Mouse (Mus musculus) right cerebral cortex, postnatal 4 days (tissue): ENCODE results near the gene Sox11.

ENCODE experiments used
- DNase-seq: peaks from one replicate; pipeline ENCODE4 v3.0.0-alpha.2; 2022

Gene Sox11

DNA sequence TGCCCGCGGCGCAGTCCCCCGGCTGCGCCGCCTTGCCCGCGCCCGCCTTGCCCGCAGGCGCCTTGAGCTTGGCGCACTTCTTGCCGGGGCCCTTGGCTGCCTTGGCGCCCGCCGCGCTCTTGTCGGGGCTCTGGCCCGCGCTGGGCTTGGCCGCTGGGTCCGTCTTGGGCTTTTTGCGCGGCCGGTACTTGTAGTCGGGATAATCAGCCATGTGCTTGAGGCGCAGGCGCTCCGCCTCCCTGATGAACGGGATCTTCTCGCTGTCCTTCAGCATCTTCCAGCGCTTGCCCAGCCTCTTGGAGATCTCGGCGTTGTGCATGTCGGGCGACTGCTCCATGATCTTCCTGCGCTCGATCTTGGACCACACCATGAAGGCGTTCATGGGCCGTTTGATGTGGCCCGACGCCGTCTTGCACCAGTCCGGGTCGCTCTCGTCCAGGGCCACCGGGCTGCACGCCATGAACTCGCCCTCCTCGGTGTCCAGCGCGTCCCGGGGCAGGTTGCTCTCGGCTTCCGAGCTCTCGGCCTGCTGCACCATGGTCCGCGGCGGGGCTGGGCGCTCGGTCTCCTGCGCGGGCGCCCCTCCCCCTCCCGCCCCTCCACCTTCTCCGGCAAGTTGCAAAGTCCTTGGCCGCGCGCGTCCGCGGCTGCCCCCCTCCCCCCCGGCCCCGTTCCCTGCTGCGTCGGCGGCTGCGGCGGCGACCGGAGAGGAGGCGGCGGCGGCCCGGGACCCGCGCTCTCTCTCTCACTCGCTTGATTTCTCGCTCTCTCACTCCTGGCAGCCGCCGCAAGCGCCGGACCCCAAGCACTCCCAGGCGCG is at the start of gene Sox11:
Gene Sox11, minus strand, starts transcription at position 704 of the 820 bp plus-strand sequence.
- peak; percentile 69 for DNase-seq

DNA sequence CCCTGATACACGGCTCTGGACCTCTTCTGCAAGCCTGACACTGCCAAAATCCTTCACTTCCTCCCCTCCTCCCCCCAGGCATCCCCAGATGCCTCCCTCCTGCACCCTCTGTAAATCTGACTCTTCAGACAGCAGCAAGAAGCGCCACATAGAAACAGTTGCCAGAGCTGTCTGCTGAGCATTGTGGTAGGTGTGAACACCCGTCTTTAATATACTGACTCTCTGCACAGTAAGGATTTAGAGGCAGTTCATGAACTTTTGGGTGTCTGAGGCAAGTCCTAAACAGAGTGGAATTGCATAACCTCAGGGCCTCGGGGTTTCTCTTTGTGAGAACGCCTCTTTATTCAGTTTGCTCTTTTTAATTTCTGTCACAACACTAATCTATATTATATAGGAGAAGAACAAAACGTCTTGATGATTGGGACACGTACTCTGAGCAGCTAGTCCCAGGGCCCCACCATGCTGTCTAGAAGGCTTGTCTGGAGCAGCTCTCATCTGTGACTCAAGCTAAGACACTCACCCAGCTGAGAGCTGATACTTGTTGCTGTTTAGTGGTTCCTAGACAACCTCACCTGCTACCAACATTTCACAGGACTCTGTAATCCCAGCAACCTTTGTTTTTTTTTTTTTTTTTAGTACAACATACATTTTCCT is 49.4 kb upstream of the Sox11 start:
- DNase-seq, result no peak

DNA sequence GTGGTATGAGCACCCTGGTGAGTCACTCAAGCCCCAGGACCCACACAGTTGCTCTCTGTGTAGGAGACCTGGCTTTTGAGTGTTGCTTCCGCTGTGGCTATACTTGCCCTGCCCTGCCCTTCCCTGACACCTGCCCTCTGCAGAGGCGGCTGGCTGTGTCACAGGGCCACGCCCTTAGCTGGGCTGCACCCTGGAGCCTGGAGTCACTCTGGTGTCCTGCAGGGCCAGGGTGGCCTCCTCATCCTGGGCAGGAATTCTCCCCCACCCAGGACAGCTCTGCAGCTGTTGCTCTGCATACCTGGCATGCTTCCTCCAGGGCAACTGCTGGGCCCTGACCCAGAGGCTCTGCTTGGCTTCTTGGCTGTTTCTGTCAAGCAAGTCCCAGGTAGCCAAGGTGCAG is 48.1 kb upstream of the Sox11 start:
- DNase-seq, result no peak

DNA sequence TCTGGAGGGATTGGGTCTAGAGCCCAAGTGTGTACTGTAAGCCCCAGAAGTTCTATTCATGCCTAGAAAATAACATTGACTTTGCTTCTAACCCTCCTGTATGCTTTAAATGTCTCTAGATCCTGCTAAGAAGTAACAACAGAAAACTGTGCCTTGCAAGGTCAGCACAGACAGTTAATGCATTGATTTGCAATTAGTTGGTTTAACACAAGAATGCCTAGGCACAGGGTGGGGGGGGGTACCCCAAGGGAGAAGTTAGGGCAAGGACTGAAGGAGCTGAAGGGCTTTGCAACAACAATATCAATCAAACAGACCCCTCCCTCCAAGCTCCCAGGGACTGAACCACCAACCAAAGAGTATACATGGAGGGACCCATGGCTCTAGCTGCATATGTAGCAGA is 47.1 kb upstream of the Sox11 start:
- DNase-seq, result no peak

DNA sequence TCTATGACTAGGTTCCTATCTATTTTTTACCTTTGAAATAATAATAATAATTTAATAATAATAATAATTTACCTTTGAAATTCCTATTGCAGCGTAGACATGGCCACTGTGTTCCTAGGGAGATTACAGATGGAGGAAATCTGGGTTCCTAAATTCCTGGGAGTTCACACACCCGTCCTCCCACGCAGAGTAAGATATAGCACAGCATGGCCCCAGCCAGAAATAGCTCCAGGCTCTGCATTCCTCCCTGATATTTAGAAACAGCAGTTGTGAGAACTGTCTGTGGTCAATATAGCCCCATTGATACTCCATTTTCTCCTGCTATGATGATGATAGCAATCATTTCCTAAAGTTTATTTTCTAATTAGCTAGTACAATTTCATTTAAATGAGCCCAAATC is 30.1 kb upstream of the Sox11 start:
- DNase-seq, result no peak

DNA sequence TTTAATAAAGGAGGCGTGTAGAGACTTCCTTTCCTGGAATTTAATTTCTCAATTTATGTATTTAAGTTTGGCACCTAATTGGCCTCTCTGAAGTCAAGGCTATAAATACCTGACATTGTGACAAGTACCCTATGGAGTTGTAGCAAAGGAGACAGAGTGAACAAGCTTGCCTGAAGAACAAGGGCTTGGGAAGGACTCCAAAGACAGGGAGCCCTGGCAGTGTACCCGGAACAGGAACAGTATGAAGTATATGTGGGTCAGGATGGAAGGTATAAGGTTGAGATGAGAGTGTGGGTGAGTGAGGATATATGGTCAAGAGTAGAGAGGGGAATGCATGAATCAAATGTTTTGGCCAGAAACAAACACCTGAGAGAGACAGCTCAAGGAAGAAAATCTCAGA is 28.4 kb upstream of the Sox11 start:
- no peak for DNase-seq

DNA sequence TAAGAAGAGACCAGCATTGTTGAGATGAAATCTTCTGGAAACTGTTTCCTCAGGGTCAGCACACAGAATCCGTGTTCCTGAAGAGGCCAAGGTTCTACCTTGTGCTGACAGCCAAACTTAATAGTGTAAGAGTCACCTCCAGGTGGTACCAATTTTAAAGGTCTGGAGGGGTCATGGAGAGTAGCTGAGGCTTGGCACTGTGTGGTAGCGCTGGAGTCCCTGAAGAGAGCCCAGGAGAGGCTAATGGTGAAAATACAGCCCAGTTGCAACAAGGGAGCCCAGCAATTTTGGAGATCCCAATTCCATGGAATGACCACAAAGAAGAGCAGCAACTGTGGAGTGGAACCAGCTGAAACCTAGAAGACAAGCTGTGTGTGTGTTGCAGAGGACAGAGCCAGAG is 25.1 kb upstream of the Sox11 start:
- no peak for DNase-seq

DNA sequence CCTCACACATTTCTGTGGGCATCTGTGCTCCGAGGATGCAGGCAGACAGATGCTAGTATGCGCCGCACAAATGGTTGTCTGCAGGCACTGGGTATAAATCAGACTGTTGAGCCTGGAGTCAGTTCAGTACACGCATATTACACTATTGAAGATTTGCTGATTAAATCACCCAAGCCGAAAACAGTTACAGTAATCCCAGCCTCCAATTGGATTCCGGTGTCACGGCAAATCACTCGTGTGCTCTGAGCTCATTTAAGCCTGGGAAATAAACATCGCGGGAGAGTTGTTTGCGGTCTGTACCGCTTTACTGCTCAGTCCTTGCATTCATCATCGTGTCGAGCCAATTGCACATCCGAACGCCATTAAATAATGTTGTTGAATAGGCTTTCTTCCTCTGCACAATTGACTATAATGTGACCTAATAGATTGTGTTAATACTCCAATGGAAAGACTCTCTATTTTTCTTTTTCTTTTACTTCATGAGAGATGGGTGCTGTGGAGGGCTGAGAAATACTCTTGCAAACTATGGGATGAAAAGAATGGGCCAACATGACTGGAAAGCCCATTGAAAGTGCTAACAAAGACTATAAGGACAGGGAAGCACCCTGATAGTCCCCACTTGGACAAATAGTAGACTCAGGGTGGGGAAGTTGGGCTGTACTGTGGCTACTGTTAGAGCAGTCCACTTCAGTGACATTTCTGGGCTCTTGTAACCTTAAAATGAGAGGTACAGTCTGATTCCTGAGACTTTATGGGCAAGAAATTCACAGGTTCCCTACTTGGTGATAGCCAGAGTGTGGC is 21.7 kb upstream of the Sox11 start:
- DNase-seq, result peak; percentile 8

DNA sequence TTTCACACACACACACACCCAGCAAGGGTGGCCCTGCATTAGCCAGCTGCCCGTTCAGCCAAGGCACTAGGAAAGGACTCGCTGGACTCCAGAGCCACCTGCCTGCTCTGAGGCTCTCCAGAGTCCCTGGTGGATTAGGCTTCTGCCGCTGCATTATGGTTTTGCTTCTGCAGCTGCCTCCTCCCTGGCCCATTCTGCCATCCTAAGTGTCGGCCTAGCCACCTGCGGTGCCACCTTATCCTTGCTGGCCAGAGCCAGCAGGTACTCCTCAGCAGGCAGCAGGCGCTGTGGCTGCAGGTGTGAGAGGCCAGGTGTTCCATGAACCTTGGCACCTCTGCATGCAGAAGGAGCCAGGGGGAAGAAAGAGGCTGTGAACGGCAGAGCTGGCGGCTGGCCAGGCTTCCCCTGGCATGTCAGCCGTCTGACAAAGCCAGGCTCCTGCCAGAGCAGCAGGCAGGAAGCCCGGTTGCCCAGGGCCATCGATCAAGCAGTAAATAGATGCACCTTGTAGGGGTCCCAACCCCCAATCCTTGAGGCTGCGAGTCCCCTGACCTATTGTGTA is 14.8 kb upstream of the Sox11 start:
- peak; percentile 53 for DNase-seq

DNA sequence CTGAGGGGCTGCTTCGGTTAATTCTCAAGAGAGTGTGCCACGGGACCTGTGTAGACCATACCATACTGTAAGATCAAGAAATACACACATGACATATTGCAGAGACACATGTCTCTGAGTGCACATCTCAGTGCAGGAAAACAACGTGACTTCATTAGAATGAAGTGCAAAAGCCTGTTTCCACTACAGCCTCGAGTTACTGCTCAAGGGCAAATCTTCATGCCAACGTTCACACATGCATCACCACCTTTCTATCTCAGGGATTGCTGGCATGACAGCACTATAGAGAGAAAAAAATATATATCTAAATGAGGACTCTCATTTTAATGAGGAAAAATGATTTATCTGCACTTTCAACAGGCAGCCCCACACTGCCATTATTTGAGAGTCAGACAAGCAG is 14.2 kb upstream of the Sox11 start:
- DNase-seq, result no peak

DNA sequence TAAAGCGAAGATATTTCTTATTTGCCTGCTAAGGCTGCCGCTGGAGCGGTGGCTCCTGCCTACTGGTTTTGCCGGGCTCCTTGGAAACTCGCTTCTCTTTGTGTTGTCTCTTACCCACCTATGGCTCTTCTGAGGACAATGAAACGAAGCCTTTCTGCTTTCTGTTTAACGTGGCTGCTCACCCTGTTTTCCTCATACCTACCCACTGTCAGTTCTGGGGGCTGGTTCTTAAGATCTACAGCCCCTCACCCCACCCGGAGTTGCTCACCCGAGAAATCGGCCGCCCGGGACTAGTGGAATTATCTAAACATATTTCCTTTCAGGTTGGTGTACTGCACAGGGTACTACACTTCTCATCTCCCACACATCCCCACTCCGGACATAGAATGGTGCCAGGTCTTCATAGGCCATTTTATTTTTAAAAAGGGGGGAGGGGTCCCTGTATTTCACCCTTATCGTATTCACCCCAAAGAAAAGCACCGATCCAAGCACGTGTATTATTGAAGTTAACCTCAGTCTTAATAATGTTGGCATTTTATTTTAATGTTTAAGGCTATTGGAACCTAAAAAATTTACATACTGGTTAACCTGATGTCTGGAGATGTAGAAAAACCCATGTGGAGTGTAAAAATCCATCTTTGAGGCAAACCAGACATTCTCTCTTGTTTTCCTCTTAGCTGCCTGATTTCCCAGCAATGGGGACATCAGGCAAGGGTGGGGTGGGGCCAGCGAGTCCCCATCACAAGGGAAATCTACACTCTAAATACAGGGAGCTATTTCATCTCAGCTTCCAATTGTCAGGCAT is 1.4 kb upstream of the Sox11 start:
- DNase-seq, result peak; percentile 56

DNA sequence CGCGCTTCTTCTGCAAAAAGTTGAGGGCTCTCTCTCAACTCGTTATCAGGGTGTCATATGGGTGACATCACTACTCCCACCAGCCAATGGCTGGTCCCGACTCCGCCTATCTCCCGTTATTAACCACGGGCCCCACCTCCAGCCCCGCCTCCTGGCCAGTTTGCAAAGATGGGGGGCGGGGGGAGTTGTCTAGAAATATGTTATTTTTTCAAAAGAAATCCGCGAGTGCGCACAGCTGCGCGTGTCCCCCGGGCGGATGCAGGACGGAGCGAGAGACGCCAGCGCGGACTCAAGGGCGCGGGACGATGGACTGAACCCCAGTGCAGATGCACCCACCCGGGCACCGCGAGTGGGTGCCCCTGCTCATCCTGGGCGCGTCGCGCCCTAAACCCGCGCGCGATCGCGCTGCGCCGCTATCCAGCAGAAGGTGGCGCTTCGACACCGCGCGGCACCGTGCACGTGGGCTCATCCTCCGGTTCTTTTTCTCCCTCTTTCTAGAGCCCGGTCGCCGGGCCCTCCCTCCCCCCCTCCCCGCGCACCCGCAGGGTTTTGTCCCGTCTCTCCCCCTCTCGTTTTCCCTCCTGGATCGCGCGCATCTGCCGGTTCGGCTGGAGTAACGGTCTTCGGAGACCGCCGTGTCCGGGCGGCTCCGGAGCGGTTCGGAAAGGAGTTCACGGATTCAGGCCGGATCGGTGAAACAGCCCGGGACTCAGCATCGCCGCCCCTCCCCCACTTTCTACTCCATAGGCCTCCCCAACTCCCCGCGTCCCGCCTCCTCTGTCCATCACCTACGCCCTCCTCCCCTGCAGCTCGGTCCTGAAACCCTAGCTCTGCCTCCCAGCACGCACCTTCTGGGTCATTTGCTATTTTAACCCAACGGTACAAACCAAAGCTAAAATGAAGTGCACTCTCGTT is 574 bp upstream of the Sox11 start:
- DNase-seq, result peak; percentile 96

DNA sequence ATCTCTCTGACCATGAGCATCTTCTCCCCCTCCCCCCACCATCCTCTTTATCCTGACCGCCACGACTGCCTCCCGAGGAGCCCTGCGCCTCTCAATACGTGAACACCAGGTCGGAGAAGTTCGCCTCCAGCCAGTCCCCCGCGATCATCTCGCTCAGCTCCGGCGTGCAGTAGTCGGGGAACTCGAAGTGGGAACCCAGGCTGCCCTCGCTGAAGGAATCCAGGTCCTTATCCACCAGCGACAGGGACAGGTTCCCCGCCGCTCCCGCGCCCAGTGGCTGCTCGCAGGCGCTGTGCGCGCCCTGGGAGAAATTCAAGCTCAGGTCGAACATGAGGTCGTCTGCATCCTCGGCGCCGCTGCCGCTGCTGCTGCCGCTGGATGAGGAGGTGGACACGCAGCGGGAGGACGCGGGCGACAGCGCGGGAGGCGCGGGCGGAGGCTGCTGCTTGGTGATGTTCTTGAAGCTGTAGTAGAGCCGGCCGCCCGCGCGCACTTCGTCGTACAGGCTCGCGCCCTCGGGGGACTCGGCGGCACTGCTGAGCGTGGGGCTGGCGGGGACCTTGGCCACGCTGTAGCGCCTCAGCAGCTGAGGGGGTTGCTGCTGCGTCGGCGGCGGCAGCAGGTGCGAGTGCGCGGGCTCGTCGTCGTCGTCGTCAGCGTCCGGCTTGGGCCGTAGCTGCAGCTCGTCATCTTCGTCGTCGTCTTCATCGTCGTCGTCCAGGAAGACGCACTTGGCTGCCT is 1.1 kb downstream of the Sox11 start:
- peak; percentile 61 for DNase-seq

DNA sequence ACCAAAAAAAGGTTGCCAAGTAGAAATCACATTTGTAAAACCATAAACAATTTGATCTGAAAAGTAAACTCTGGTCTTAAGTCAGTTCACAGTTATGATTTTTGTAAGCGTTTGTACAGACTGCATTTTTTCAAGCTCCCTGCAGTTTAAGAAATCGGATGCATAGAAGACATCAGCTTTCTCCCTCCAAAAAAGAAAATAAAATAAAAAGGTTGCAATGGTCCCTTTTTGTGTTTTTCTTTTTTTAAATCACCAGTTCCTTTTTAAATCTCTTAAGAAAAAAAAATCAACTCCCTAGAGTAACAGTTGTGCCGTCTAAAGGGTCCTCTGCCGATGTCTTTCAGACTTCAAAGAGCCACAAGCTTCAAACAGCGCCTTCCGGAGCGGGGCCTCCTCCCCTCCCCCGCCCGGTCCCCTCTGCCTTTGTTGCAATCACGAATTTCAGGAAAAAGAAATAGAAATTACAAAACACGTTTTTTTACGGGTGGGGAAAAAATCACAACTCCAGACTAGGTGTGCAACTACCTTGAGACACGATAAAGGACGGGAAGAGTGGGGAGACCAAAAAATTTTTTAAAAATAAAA is 1.8 kb downstream of the Sox11 start:
- DNase-seq, result peak; percentile 47

DNA sequence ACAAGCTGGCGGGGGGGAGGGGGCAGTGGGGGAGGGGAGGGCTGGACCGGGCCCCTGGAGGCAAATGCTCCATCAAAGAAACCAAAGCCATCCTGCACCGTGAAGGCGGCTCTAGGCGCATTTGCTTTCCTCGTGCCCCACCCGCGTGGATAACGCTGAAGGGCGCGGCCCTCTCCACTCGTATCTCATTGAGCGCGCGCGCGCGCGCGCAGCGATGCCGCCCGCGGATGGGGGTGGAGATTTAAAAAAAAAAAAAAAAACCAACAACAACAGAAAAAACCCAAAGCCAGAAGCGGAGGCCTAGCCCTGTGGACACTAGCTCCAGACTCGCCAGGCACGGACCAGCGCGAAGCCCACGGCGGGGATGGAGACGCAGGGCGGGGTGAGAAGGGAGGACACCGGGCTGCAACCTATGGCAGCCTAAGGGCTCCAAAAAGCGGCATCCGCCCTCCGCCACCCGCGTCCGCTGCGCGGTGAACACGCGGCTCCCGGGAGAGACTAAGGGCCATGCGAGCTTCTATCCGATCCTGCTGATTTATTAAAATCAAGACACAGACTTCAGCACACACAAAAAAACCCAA is 3.1 kb downstream of the Sox11 start:
- DNase-seq, result peak; percentile 73

DNA sequence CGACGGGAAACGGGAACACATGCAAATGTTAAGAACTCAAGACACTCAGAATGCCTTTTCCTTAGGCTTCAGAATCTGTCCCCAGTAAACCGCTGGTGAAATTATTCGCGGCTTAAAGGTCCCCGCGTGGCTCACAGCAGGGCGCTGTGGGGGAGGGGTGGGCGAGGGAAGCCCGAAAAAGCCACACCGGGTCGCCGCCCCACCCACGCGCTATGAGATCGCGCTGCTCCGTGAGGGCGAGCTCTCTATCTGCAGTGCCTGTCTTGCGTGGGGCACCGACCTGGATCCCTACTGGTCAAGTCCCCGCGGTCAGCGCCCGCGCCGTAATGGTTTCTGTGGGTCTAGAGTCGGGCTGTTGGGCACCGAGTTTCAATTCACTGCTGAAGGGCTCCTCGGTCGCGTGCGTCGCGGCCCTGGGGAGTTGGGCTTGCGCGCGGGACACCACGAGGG is 3.6 kb downstream of the Sox11 start:
- DNase-seq, result peak; percentile 66

DNA sequence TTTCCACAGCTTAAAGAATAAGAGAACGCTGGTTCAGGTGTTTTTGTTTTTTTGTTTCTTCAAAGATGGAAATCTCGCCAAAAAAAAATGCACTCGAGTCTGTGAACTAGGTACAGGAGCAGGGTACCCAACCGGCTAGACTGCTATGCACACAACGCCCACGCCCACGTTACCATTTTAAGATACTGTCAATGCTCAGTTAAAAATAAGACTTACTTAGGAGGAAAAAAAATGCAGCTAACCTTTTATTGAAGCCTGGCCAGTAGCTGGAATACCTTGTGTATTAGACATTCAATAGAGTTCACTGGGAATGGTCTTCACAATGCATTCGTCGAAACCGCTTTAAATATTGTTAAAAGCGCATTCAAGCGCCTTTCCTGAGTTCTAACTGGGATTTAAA is 4.3 kb downstream of the Sox11 start:
- peak; percentile 29 for DNase-seq

DNA sequence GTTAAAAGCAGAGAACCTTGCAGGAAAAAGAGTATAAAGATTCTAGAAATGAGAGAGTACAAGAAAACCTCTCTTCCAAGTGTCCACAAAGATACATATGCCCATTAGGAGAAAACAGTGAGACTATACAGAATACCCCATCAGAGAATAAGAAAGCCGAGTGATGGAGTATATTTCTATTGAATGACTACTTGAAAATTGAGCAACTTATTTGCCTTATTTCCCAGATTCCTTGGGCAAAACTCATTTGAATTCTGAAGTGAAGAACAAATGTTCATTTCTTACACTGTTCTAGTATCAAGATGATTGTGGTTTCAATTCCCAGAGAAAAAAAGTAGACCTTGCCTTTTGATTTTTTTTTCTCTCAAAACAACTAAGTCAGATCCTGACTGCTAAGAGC is 4.9 kb downstream of the Sox11 start:
- no peak for DNase-seq

DNA sequence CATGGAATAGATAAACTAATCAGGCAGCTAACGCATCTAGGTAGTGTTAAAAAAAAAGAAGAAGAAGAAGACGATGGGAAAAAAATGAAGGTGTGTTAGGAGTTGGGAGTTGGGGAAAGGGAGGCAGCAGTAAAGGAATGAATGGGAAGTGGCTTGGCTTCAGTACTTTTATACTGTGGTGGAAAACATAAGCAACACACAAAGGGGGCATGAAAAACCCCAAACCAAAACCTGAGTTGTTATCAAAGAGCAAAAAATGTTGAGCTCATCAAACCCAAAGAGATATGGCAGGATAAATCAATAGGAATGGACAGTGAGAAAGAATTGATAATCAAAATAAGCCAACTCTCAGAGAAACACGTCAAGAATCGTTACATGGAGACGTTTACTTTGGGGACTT is 5.6 kb downstream of the Sox11 start:
- no peak for DNase-seq

DNA sequence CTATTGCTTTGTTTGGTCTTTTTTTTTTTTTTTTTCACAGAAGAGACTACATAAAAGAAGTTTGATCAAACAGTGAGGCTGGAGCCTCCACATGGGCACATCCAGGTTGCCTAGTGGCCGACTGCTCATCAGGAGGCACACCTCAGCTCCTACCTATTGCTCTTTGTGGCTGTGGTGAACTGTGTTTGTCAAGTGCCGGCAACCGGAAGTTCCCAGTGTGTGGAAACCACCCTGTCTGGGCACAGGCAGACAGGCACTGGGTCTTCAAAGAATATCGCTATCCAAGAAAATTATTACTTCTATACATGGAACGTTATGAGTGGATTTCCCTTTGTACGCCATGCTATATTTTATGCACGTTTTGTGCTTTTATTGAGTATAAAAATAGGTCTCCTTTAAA is 6.0 kb downstream of the Sox11 start:
- DNase-seq, result no peak
